Mouse (Mus musculus) hindbrain, embryonic 12.5 days (tissue): ENCODE measurements around the gene Hist1h4i. TPM values are rescaled to one million over a fixed set of nuclear protein-coding genes. Genes with fewer than 3 reads are reported as not detected.

ENCODE experiments used
- ATAC-seq: fragments of 200-750 bp; cut with Nextera tagmentation; 2 replicates; pipeline ENCODE4 v1.8.0; 2017; ENCODE audit warnings: moderate TSS enrichment; ENCODE audit not compliant: low FRiP score
- H3K27ac ChIP-seq: fragments of 300-500 bp; sonication (generic); 2 replicates; pipeline ENCODE4 v1.5.1; 2016; ENCODE audit warnings: mild to moderate bottlenecking
- H3K27me3 ChIP-seq: fragments of 300-500 bp; sonication (generic); 2 replicates; pipeline ENCODE4 v1.6.1; 2016; ENCODE audit warnings: mild to moderate bottlenecking
- H3K36me3 ChIP-seq: fragments of 300-500 bp; sonication (generic); 2 replicates; pipeline ENCODE4 v1.6.1; 2016; ENCODE audit warnings: mild to moderate bottlenecking
- H3K4me1 ChIP-seq: fragments of 300-500 bp; sonication (generic); 2 replicates; pipeline ENCODE4 v1.6.1; 2016
- H3K4me2 ChIP-seq: fragments of 300-500 bp; sonication (generic); replicated peaks from 2 replicates; pipeline ENCODE4 v1.6.1; 2016; ENCODE audit warnings: mild to moderate bottlenecking
- H3K4me3 ChIP-seq: fragments of 300-500 bp; sonication (generic); 2 replicates; pipeline ENCODE4 v1.5.1; 2016; ENCODE audit warnings: mild to moderate bottlenecking
- H3K9ac ChIP-seq: fragments of 300-500 bp; sonication (generic); 2 replicates; pipeline ENCODE4 v1.6.1; 2016; ENCODE audit warnings: mild to moderate bottlenecking, moderate library complexity
- H3K9me3 ChIP-seq: fragments of 300-500 bp; sonication (generic); replicated peaks from 2 replicates; pipeline ENCODE4 v1.6.1; 2016; ENCODE audit warnings: mild to moderate bottlenecking
- WGBS: fragments of 180-500 bp; shearing (Covaris S2); methylation state at CpG from one replicate; pipeline ENCODE4 v1.1.7; 2016; 5-methylcytosine and 5-hydroxymethylcytosine counted together
- polyA plus RNA-seq: library from polyadenylated mRNA; unstranded; fragments of >200 nt; fragmentation: Nextera tagmentation; extraction: Ambion mirVana; gene quantifications from 2 replicates; pipeline ENCODE4 v1.2.1, GENCODE M21; 2016

The Hist1h4i gene
- polyA plus RNA-seq, 1 experiment from 2014 or later: 20.9 TPM

GRCm38 (mm10) chr13:22001346-22001745, 39.8 kb downstream of the Hist1h4i start:
- Histone ChIP-seq H3K4me1 (peaks cover 17% of the 10 kb centered on the region), H3K9me3 (no peaks in the 10 kb centered on the region), H3K4me2 (no peak overlapping the region), H3K36me3 (no peaks in the 10 kb centered on the region), H3K27ac (no peak overlapping the region), H3K27me3 (peaks cover 99% of the 10 kb centered on the region), H3K9ac (no peak overlapping the region), H3K4me3 (no peak overlapping the region)
- 46% methylated on average over 2 of the region's 2 CpGs for WGBS
- no peak for ATAC-seq

- ATAC-seq: no peak
- Histone ChIP-seq H3K27me3 (peaks cover 91% of the 10 kb centered on the region), H3K36me3 (no peaks in the 10 kb centered on the region), H3K4me1 (peaks cover 10% of the 10 kb centered on the region), H3K4me2 (no peak overlapping the region), H3K9me3 (no peaks in the 10 kb centered on the region), H3K4me3 (no peak overlapping the region), H3K27ac (no peak overlapping the region), H3K9ac (no peak overlapping the region)
- WGBS: 33% methylated on average over 4 of the region's 4 CpGs
Observed at GRCm38 (mm10) chr13:21999147-21999546, 42.0 kb downstream of the Hist1h4i start.

- 32% methylated on average over 3 of the region's 3 CpGs for WGBS
- Histone ChIP-seq H3K9me3 (no peaks in the 10 kb centered on the region), H3K4me2 (no peak overlapping the region), H3K36me3 (no peaks in the 10 kb centered on the region), H3K27ac (no peak overlapping the region), H3K27me3 (peaks cover 88% of the 10 kb centered on the region), H3K9ac (no peak overlapping the region), H3K4me3 (no peak overlapping the region), H3K4me1 (peaks cover 10% of the 10 kb centered on the region)
- ATAC-seq: no peak
Observed at GRCm38 (mm10) chr13:21998412-21998811, 42.8 kb downstream of the Hist1h4i start.

- WGBS: 6% methylated on average over 4 of the region's 4 CpGs
- no peak overlapping the region for H3K4me2 ChIP-seq
Observed at GRCm38 (mm10) chr13:21997821-21998220, 43.3 kb downstream of the Hist1h4i start.

GRCm38 (mm10) chr13:21997201-21997820, 43.9 kb downstream of the Hist1h4i start:
- no peaks in the 10 kb centered on the region for H3K36me3 ChIP-seq
- no peak overlapping the region for H3K9ac ChIP-seq
- no peak overlapping the region for H3K27ac ChIP-seq
- H3K27me3 ChIP-seq: peaks cover 83% of the 10 kb centered on the region
- H3K4me2 ChIP-seq: peak overlapping the region; percentile 35
- 1% methylated on average over 21 of the region's 21 CpGs for whole genome bisulfite sequencing
- peak overlapping the region; percentile 11; the same call in 1 of the 2 replicates for H3K4me3 ChIP-seq
- peaks cover 10% of the 10 kb centered on the region for H3K4me1 ChIP-seq
- no peaks in the 10 kb centered on the region for H3K9me3 ChIP-seq
- no peak for ATAC-seq

More at GRCm38 (mm10) chr13:21997821-21998220, 43.3 kb downstream of the Hist1h4i start:
- Histone ChIP-seq H3K4me3 (no peak overlapping the region), H3K36me3 (no peaks in the 10 kb centered on the region), H3K27ac (no peak overlapping the region), H3K9me3 (no peaks in the 10 kb centered on the region), H3K4me1 (peaks cover 10% of the 10 kb centered on the region), H3K27me3 (peaks cover 86% of the 10 kb centered on the region), H3K9ac (no peak overlapping the region)
- ATAC-seq: no peak

GRCm38 (mm10) chr13:21996840-21997185, 44.3 kb downstream of the Hist1h4i start:
- H3K9me3 ChIP-seq: no peaks in the 10 kb centered on the region
- no peak overlapping the region for H3K27ac ChIP-seq
- H3K4me3 ChIP-seq: peak overlapping the region; percentile 11; the same call in 1 of the 2 replicates
- peaks cover 10% of the 10 kb centered on the region for H3K4me1 ChIP-seq
- peak overlapping the region; percentile 35 for H3K4me2 ChIP-seq
- no peaks in the 10 kb centered on the region for H3K36me3 ChIP-seq
- under 1% methylated on average over 13 of the region's 13 CpGs for WGBS
- ATAC-seq: no peak
- peaks cover 78% of the 10 kb centered on the region for H3K27me3 ChIP-seq
- no peak overlapping the region for H3K9ac ChIP-seq

- Histone ChIP-seq H3K27ac (no peak overlapping the region), H3K4me2 (peak overlapping the region; percentile 45), H3K27me3 (peaks cover 75% of the 10 kb centered on the region), H3K36me3 (no peaks in the 10 kb centered on the region), H3K9me3 (no peaks in the 10 kb centered on the region), H3K4me3 (peak overlapping the region; percentile 28; the same call in 1 of the 2 replicates), H3K4me1 (peaks cover 10% of the 10 kb centered on the region), H3K9ac (no peak overlapping the region)
- 4% methylated on average over 12 of the region's 12 CpGs for WGBS
- ATAC-seq: no peak
Observed at GRCm38 (mm10) chr13:21996101-21996839, 44.9 kb downstream of the Hist1h4i start.

- peak overlapping the region; percentile 45 for H3K4me2 ChIP-seq
- H3K27ac ChIP-seq: no peak overlapping the region
- H3K4me1 ChIP-seq: peaks cover 10% of the 10 kb centered on the region
- peaks cover 73% of the 10 kb centered on the region for H3K27me3 ChIP-seq
- no peak overlapping the region for H3K9ac ChIP-seq
- ATAC-seq: no peak
- peak overlapping the region; percentile 28 for H3K4me3 ChIP-seq
- under 1% methylated on average over 21 of the region's 21 CpGs for WGBS
- H3K9me3 ChIP-seq: no peaks in the 10 kb centered on the region
- H3K36me3 ChIP-seq: no peaks in the 10 kb centered on the region
Observed at GRCm38 (mm10) chr13:21995331-21995914, 45.7 kb downstream of the Hist1h4i start.

- H3K4me1 ChIP-seq: peaks cover 10% of the 10 kb centered on the region
- H3K36me3 ChIP-seq: no peaks in the 10 kb centered on the region
- 4% methylated on average over 8 of the region's 8 CpGs for WGBS
- H3K27ac ChIP-seq: no peak overlapping the region
- H3K9ac ChIP-seq: no peak overlapping the region
- H3K27me3 ChIP-seq: peaks cover 68% of the 10 kb centered on the region
- no peaks in the 10 kb centered on the region for H3K9me3 ChIP-seq
- H3K4me3 ChIP-seq: peak overlapping the region; percentile 28
- H3K4me2 ChIP-seq: peak overlapping the region; percentile 45
- ATAC-seq: no peak
Observed at GRCm38 (mm10) chr13:21994896-21995295, 46.3 kb downstream of the Hist1h4i start.

GRCm38 (mm10) chr13:21993957-21994738, 47.0 kb downstream of the Hist1h4i start:
- Histone ChIP-seq H3K9me3 (no peaks in the 10 kb centered on the region), H3K4me3 (no peak overlapping the region), H3K9ac (no peak overlapping the region), H3K27ac (no peak overlapping the region), H3K36me3 (no peaks in the 10 kb centered on the region), H3K4me1 (peaks cover 10% of the 10 kb centered on the region), H3K27me3 (peaks cover 60% of the 10 kb centered on the region), H3K4me2 (no peak overlapping the region)
- 1% methylated on average over 22 of the region's 22 CpGs for WGBS
- no peak for ATAC-seq

- H3K4me2 ChIP-seq: no peak overlapping the region
- H3K4me3 ChIP-seq: no peak overlapping the region
- H3K27me3 ChIP-seq: peaks cover 44% of the 10 kb centered on the region
- peaks cover 10% of the 10 kb centered on the region for H3K4me1 ChIP-seq
- H3K9ac ChIP-seq: no peak overlapping the region
- no peaks in the 10 kb centered on the region for H3K9me3 ChIP-seq
- 80% methylated on average over 5 of the region's 5 CpGs for WGBS
- H3K27ac ChIP-seq: no peak overlapping the region
- no peaks in the 10 kb centered on the region for H3K36me3 ChIP-seq
- ATAC-seq: no peak
Observed at GRCm38 (mm10) chr13:21992550-21992949, 48.6 kb downstream of the Hist1h4i start.
